Mouse (Mus musculus): ENCODE results near the gene BC030500.

Gene BC030500

DNA sequence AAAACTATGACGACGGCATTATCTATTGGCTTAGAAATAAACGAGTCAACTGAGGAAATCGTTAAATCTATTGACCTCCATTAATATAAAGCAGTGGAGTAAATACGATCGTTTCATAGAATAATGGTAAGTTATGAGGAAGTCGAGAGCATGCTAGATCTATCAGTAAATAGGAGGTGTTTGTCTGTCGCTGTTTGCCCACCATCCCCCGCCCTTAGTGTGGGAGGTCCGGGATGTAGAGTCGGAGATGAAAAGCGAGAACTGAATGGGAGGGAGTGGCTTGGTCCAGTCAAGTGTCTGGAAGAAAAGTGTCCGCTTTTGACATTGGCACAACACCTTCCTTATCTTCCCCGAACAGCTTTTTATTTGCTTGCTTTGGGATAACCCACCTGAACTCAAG is at the start of gene BC030500:
BC030500 (plus strand) TSS at position 79 of the 400 bp plus-strand sequence.
- in situ Hi-C loops (cut with MboI; ENCODE audit: low pct_unique_long_range_greater_than_20kb in 1 of 2, low sequenced_read_pairs in 2 of 2, unreplicated experiment in 1 of 2): no loop called here

DNA sequence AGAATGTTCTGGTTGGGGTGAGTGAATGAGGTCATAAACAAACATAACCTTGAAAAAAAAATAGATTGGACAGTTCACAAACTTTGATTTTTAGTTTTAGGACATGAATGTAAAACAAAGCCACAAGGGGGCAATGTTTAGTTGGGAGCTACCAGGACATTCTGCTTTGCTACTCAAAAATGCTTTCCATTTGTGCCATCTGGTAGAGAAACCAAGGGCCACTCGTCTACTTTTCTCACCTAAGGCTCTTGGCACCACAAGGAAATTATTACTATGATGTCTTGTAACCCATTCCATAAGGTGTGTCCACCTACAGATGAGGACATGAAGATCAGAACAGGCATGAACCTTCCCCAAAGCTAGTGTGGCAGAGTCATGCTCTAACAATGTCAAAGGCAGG is 25.1 kb upstream of the BC030500 start:
- in situ Hi-C loops (cut with MboI; ENCODE audit: low pct_unique_long_range_greater_than_20kb in 1 of 2, low sequenced_read_pairs in 2 of 2, unreplicated experiment in 1 of 2): no loop called here

DNA sequence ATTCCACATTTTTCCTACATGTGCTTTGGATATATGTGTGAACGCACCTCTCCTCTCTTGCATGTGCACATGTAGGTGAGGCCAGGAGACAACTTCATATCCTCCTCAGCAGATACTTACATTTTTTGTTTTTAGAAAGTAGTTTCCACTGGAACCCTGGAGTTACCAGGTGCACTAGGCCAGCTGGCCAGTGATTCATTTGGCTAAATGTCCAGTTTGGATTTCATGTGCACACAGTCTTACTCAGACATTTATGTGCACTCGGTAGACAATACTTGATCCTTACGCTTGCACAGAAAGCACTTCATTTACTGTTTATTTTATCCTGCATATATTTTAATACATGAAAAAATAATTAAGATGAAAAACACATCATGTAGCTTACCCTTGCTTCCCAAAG is 21.0 kb upstream of the BC030500 start:
- in situ Hi-C loops (cut with MboI; ENCODE audit: low pct_unique_long_range_greater_than_20kb in 1 of 2, low sequenced_read_pairs in 2 of 2, unreplicated experiment in 1 of 2): no loop called here

DNA sequence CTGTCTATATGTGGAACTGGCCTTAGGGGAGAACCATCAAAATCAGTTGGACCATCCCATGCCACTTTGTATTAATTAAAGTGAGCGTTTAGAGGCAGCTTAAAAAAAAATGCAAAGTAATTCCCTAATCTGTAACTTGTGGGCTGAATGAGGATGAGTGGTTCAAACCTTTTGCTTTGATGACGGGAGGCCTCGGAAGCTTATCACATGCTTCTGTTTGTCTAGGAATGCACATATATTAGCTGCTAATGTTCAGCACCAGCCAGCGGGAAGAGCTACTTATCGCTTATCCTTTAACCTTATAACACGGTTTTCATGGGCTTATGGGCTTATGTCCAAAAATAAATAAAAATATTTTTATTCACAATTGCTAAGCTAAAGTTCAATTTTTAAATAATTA is 15.6 kb upstream of the BC030500 start:
- in situ Hi-C loops (cut with MboI; ENCODE audit: low pct_unique_long_range_greater_than_20kb in 1 of 2, low sequenced_read_pairs in 2 of 2, unreplicated experiment in 1 of 2): no loop called here

DNA sequence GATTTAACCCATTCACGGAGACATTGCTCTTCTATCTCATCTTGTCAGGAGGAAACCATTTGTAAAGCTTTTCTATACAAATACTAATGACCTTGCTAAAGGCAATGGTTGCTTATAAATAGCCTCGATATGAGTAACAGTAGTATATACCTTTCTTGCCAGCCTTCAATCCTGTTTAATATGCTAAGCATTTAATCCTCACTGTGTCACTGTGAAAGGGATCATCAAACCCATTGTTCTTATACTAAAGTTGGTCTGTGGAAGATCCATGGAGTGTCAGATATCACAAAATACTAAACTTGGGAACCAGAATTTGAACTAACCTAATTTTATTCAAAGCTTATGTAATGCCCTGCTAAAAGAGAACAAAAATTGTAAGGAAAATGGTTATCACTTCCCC is 7.1 kb upstream of the BC030500 start:
- in situ Hi-C loops (cut with MboI; ENCODE audit: low pct_unique_long_range_greater_than_20kb in 1 of 2, low sequenced_read_pairs in 2 of 2, unreplicated experiment in 1 of 2): no loop called here

DNA sequence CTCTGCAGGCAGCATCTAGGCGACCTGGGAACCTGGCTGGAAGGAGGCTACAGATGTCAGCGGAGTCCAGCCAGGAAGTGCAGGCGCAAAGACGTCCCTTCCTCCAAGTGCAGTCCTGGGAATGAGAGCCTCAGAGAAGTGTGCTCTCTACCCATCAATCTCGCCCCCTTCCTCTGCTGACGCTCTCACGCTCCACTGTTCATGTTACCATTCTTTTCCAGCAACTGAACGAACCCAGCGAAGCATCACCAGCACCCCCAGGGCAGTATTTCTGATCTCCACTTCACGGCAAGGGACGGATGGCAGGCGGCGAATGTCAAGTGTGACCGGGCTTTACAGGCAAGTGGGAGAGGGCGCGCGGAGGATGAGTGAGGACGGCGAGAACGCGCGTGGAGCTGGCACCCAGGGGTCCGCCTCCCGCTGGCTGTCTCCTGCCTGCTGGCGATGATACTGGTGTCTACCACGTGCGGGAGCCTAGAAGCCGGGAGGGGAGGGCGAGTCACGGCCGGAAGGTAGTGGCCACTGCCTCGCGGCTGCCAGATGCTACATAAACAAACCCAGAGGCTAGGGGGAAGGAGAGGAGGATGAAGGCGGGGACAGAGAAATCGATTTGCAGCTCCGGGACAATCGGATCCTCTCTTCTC is 763 bp downstream of the BC030500 start, which contains the start of gene Galntl6:
Galntl6 (minus strand) TSS at position 445 of the 644 bp plus-strand sequence.
- in situ Hi-C loops (cut with MboI; ENCODE audit: low pct_unique_long_range_greater_than_20kb in 1 of 2, low sequenced_read_pairs in 2 of 2, unreplicated experiment in 1 of 2): no loop called here

DNA sequence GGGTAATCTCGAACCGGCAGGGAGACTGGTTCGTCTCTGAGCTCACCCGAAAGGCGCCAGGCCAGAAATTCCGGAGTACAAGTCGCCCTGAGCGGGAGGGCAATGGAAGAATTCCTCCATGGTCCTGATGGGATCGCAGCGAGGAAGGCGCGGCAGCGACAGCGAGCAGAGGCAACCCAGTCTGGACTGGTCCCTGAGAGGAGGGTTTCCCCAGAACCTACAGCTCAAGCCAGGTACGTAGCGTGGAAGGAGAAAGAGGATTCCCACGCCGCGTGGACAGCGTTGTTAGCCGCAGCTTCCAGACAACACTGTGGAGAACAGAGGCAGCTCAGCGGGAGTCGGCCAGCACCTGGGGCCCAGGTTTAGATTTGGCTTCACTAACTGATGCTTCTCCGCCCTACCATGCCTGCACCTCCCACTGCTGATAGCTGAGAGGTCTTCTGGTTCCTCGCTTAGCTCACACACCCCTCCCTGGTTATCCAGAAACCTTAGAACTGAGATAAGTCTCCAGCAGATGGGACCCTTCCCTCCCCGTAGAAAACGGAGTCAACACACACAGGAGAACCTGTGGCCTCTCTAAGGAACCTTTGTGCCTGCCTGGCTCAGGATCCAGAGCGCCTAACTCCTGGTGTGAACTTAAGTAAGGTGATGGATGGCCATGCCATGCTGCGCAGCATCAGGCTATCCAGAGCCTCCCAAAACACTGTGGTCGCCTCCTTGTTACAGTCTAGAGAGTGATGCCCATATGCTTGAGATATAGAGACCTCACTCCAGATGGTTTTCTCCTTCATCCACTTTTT is 1.5 kb downstream of the BC030500 start:
- in situ Hi-C loops (cut with MboI; ENCODE audit: low pct_unique_long_range_greater_than_20kb in 1 of 2, low sequenced_read_pairs in 2 of 2, unreplicated experiment in 1 of 2): no loop called here

DNA sequence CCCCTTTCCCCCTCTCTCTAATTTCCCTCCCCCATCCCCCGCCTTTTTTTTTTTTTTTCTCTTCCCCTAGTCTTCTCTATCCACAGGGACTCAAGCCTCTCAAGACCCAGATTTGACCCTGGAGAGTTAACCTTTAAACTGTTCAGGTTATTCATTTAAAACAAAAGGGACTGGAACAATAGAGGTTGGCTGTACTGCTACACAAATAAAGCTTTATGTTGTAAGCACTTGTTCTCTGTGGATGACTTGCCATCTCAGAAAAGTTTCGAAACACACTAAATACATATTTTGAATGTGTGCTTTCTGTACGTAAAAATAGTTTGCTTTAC is 2.0 kb downstream of the BC030500 start:
- in situ Hi-C loops (cut with MboI; ENCODE audit: low pct_unique_long_range_greater_than_20kb in 1 of 2, low sequenced_read_pairs in 2 of 2, unreplicated experiment in 1 of 2): no loop called here

DNA sequence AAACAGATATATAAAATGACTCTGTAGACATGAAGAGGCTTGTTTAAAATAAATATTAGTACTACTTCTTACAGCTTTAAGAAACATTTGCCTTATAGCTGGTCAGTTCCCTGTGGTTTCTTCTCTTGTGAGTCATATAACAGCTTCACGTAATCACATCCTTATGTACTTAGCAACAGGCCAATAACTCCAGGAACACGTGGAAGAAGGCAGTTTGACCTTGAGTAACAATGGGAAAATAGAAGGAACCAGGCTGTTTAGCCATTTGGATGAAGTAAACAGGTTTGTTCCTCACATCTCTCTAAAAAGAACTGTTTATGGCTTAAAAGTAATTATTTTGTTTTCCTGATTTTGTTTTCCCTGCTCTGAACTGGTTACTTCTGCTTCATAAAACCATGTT is 3.6 kb downstream of the BC030500 start:
- in situ Hi-C loops (cut with MboI; ENCODE audit: low pct_unique_long_range_greater_than_20kb in 1 of 2, low sequenced_read_pairs in 2 of 2, unreplicated experiment in 1 of 2): no loop called here

DNA sequence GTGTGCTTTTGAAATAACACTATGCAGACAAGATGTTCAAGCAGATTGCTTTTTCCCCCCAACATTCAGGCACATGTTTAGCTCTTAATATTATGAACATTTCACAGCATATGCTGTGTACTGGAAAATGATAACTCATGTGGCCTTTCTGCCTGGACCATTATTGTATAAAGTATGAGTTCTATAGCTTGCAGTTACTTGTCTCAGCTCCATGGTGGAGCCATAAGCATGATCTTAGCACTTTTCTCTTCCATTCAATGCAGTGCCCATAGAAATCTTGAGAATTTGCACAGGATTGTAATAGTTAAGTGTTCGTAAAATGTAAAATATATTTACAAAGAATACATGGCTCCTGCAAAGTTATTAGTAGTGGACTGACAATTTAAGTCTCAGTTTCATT is 19.5 kb downstream of the BC030500 start:
- in situ Hi-C loops (cut with MboI; ENCODE audit: low pct_unique_long_range_greater_than_20kb in 1 of 2, low sequenced_read_pairs in 2 of 2, unreplicated experiment in 1 of 2): no loop called here

DNA sequence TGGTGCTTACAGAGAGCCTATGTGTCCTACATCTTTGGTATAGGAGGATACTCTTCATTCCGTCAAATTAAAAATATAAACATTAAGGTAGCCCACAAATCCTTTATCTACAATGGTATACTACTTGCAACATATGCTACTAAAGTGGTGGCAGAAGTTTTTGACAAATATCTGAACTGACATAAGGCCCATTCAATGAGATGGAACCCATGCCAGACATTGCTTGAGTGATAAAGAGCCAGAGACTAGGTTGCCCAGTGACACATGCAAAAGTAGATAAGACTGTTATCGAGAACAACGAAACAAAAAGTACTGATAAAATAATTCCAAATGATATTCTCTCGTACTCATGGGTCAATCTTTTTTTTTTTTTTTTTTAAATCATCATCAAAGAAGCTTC is 32.2 kb downstream of the BC030500 start:
- in situ Hi-C loops (cut with MboI; ENCODE audit: low pct_unique_long_range_greater_than_20kb in 1 of 2, low sequenced_read_pairs in 2 of 2, unreplicated experiment in 1 of 2): no loop called here

DNA sequence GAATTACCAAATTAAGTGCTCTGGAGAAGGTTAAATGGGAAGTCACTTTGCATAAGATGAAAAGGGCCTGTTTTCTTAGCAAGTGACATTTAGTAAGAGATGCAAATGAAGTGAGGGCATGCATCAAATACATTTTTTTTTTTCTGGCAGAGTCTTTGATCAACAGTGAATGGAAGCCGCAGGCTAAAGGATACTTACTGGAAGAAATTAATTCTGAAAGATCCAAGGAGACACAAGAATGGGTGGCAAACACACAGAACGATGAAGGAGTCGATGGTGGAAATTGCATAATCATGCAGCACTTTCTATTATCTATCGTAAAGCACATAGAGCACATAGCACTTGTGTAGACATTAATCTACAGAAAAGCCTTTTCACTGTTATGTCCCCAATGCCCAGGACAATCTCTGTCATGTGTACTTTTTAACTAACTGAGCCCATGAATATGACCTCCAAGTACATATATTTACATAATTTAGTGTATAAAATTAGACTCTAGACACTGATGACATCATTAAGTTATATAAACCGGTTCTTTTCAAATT is 45.7 kb downstream of the BC030500 start:
- in situ Hi-C loops (cut with MboI; ENCODE audit: low pct_unique_long_range_greater_than_20kb in 1 of 2, low sequenced_read_pairs in 2 of 2, unreplicated experiment in 1 of 2): no loop called here

All from mouse embryonic stem cell (cell line).